Mouse (Mus musculus): ENCODE results near the gene Plscr4. TPM values are rescaled to one million over a fixed set of nuclear protein-coding genes. Genes with fewer than 3 reads are reported as not detected.

Gene Plscr4
- 1.3 and 1.4 TPM in 2 replicates for polyA plus RNA-seq (2015; fragmentation: Nextera tagmentation; extraction: Ambion mirVana)

DNA sequence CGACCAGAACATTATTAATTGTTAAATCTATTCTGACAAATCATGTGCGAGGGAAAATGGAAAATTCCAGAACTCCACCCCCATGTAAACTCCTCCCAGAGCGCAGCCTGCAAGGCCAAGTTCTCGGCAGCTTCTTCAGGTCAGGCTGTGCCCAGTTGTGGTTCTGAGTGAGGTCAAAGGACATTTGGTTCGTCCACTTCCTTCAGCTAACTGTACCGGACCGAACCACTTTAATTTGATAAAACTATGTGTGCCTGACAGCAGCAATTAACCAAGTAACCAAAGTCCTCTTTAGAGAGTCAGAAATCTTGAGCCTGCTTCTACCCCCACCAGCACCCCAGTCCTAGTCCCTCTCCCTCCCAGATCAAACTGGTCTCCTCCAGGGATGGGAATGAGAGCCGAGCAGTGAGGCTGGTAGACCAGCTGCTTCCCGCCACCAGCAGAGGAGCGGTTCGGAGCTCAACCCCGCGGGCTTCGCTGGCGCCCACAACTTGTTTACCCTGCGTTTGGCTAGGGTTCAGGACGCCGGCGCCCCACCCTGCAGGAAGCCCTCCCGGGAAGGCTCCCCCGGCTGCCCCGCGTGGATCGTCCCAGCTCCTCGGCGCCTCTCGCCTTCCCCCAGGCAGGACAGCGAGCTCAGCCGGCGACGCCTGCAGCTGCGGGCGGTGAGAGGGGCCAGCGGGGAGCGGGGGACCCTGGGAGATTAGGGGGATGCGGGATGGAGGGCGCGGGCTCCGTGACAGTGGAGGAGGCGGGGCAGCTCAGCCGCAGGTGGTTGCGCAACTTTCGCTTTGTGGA, at the start of gene Plscr4:
Plscr4 (plus strand) TSS at position 113 of the 798 bp plus-strand sequence.
- 11% methylated on average over 42 of the region's 43 CpGs for WGBS
- Histone ChIP-seq H3K27ac (ENCODE audit: low read length) (no peak within 1 kb of the TSS), H3K4me3 (replicated peaks; ENCODE audit: low read length) (peak within 1 kb of the TSS; percentile 66), H3K9ac (replicated peaks; ENCODE audit: low read depth, low read length) (peak within 1 kb of the TSS; percentile 75), H3K36me3 (ENCODE audit: control insufficient read depth, insufficient read depth) (no peaks in the 10 kb centered on the region), H3K27me3 (replicated peaks; ENCODE audit: control insufficient read depth, insufficient read depth, low read length) (no peaks in the 10 kb centered on the region), H3K4me1 (replicated peaks; ENCODE audit: control insufficient read depth, insufficient read depth, low read length) (peaks cover 6% of the 10 kb centered on the region), H3K9me3 (ENCODE audit: control insufficient read depth, low read length) (no peaks in the 10 kb centered on the region), H3K4me2 (ENCODE audit: low read length) (peak within 1 kb of the TSS; percentile 99)
- ATAC-seq: peak; percentile 96

GRCm38 (mm10) chr9:92410225-92410624, 46.9 kb upstream of the Plscr4 start:
- Histone ChIP-seq H3K36me3 (ENCODE audit: control insufficient read depth, insufficient read depth) (no peaks in the 10 kb centered on the region), H3K27ac (ENCODE audit: low read length) (no peak overlapping the region), H3K4me3 (replicated peaks; ENCODE audit: low read length) (no peak overlapping the region), H3K4me1 (replicated peaks; ENCODE audit: control insufficient read depth, insufficient read depth, low read length) (no peaks in the 10 kb centered on the region), H3K9me3 (ENCODE audit: control insufficient read depth, low read length) (no peaks in the 10 kb centered on the region), H3K9ac (replicated peaks; ENCODE audit: low read depth, low read length) (no peak overlapping the region), H3K4me2 (ENCODE audit: low read length) (no peak overlapping the region), H3K27me3 (replicated peaks; ENCODE audit: control insufficient read depth, insufficient read depth, low read length) (no peaks in the 10 kb centered on the region)
- no peak for ATAC-seq
- 95% methylated on average over 3 of the region's 3 CpGs for WGBS

DNA sequence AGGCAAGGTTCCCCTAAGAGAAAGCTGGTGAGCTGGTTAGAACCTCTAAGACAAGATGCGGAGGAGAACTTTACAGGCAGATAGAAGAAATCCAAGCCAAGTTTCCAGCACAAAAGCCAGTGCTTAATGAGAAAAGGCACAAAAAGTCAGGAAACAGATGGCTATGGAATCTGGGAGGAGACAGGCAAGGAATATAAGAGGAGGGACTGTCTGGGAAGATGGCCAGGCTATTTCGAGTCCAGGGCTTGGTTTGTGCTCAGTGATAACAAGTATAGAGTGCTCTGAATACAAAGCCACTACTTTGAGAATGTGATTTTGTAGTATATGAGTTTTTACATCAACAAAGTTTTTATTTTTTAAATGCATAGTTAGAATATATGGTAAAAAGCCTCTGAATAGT, 45.1 kb upstream of the Plscr4 start:
- Histone ChIP-seq H3K4me2 (ENCODE audit: low read length) (no peak overlapping the region), H3K9me3 (ENCODE audit: control insufficient read depth, low read length) (no peaks in the 10 kb centered on the region), H3K36me3 (ENCODE audit: control insufficient read depth, insufficient read depth) (no peaks in the 10 kb centered on the region), H3K27me3 (replicated peaks; ENCODE audit: control insufficient read depth, insufficient read depth, low read length) (no peaks in the 10 kb centered on the region), H3K27ac (ENCODE audit: low read length) (no peak overlapping the region), H3K4me3 (replicated peaks; ENCODE audit: low read length) (no peak overlapping the region), H3K4me1 (replicated peaks; ENCODE audit: control insufficient read depth, insufficient read depth, low read length) (no peaks in the 10 kb centered on the region), H3K9ac (replicated peaks; ENCODE audit: low read depth, low read length) (no peak overlapping the region)
- ATAC-seq: no peak
- WGBS: 79% methylated on average over 2 of the region's 2 CpGs

DNA sequence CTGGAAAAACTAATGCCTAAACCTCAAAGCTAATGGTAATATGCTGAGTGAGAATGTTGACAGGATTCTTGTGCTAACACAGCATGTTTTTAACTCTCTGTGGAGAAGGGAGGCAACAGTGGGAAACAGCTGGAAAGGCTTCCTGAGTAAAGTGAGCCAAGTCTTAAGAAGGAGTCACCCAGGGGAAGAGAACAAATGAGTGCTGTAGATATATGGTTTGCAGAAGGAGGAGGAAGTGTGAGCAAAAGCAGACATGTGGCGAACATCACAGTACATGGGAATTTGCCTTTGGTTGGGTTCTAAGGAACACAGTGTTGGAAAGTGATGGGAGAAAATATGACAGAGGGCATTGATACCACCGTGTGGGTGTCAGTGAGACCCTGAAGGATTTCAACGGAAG, 43.5 kb upstream of the Plscr4 start:
- Histone ChIP-seq H3K27ac (ENCODE audit: low read length) (no peak overlapping the region), H3K9me3 (ENCODE audit: control insufficient read depth, low read length) (no peaks in the 10 kb centered on the region), H3K4me3 (replicated peaks; ENCODE audit: low read length) (no peak overlapping the region), H3K4me1 (replicated peaks; ENCODE audit: control insufficient read depth, insufficient read depth, low read length) (no peaks in the 10 kb centered on the region), H3K36me3 (ENCODE audit: control insufficient read depth, insufficient read depth) (no peaks in the 10 kb centered on the region), H3K4me2 (ENCODE audit: low read length) (no peak overlapping the region), H3K9ac (replicated peaks; ENCODE audit: low read depth, low read length) (no peak overlapping the region), H3K27me3 (replicated peaks; ENCODE audit: control insufficient read depth, insufficient read depth, low read length) (no peaks in the 10 kb centered on the region)
- no peak for ATAC-seq
- WGBS: 90% methylated on average over 3 of the region's 3 CpGs

GRCm38 (mm10) chr9:92437781-92438180, 19.4 kb upstream of the Plscr4 start:
- Histone ChIP-seq H3K9ac (replicated peaks; ENCODE audit: low read depth, low read length) (no peak overlapping the region), H3K4me1 (replicated peaks; ENCODE audit: control insufficient read depth, insufficient read depth, low read length) (no peaks in the 10 kb centered on the region), H3K4me3 (replicated peaks; ENCODE audit: low read length) (no peak overlapping the region), H3K27ac (ENCODE audit: low read length) (no peak overlapping the region), H3K36me3 (ENCODE audit: control insufficient read depth, insufficient read depth) (no peaks in the 10 kb centered on the region), H3K4me2 (ENCODE audit: low read length) (no peak overlapping the region), H3K27me3 (replicated peaks; ENCODE audit: control insufficient read depth, insufficient read depth, low read length) (no peaks in the 10 kb centered on the region), H3K9me3 (ENCODE audit: control insufficient read depth, low read length) (no peaks in the 10 kb centered on the region)
- ATAC-seq: no peak

DNA sequence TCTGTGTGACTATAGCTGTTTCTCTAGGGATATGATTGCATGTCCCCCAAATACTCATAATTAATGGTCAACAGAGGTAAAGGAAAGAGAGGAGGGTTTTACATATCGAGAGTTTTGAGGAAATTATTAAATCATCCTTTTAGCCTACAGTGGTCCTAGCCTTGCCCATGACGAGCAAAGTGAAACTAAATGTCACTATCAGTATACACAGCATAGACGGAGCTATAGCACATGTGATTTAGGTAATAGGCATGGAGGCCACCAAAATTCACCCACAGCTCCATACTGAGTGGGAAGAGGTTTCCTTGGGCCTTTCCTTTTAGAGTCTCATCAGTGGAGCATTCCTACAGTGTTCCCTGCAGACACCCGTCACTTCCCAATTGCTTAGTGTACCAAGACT, 15.7 kb upstream of the Plscr4 start:
- 88% methylated on average over 4 of the region's 4 CpGs for WGBS
- no peak overlapping the region for H3K4me3 ChIP-seq (replicated peaks; ENCODE audit: low read length)
- no peaks in the 10 kb centered on the region for H3K36me3 ChIP-seq (ENCODE audit: control insufficient read depth, insufficient read depth)
- no peaks in the 10 kb centered on the region for H3K27me3 ChIP-seq (replicated peaks; ENCODE audit: control insufficient read depth, insufficient read depth, low read length)
- no peak overlapping the region for H3K9ac ChIP-seq (replicated peaks; ENCODE audit: low read depth, low read length)
- no peak overlapping the region for H3K4me2 ChIP-seq (ENCODE audit: low read length)
- no peak for ATAC-seq
- no peak overlapping the region for H3K27ac ChIP-seq (ENCODE audit: low read length)
- H3K9me3 ChIP-seq (ENCODE audit: control insufficient read depth, low read length): no peaks in the 10 kb centered on the region
- H3K4me1 ChIP-seq (replicated peaks; ENCODE audit: control insufficient read depth, insufficient read depth, low read length): no peaks in the 10 kb centered on the region

GRCm38 (mm10) chr9:92444536-92444935, 12.6 kb upstream of the Plscr4 start:
- ATAC-seq: no peak
- no peak overlapping the region for H3K4me2 ChIP-seq (ENCODE audit: low read length)
- H3K4me3 ChIP-seq (replicated peaks; ENCODE audit: low read length): no peak overlapping the region
- H3K27ac ChIP-seq (ENCODE audit: low read length): no peak overlapping the region
- H3K36me3 ChIP-seq (ENCODE audit: control insufficient read depth, insufficient read depth): no peaks in the 10 kb centered on the region
- H3K9me3 ChIP-seq (ENCODE audit: control insufficient read depth, low read length): no peaks in the 10 kb centered on the region
- H3K27me3 ChIP-seq (replicated peaks; ENCODE audit: control insufficient read depth, insufficient read depth, low read length): no peaks in the 10 kb centered on the region
- H3K4me1 ChIP-seq (replicated peaks; ENCODE audit: control insufficient read depth, insufficient read depth, low read length): no peaks in the 10 kb centered on the region
- no peak overlapping the region for H3K9ac ChIP-seq (replicated peaks; ENCODE audit: low read depth, low read length)

DNA sequence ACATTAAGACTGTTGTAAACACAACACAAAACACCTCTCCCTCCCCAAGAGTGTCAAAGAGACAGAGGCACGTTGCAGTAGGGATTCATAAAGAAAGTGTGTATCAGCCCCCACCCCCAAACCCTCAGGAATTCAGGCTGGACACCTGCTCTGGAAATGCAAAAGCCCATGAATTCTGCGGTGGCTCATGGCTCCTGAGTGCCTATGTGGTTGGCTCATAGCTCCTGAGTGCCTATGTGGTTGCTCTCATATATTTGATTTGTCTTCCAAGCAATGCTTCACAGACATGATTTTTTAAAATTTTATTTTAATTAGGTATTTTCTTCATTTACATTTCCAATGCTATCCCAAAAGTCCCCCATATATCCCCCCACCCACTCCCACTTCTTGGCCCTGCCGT, 568 bp upstream of the Plscr4 start:
- Histone ChIP-seq H3K4me1 (replicated peaks; ENCODE audit: control insufficient read depth, insufficient read depth, low read length) (peaks cover 6% of the 10 kb centered on the region), H3K9me3 (ENCODE audit: control insufficient read depth, low read length) (no peaks in the 10 kb centered on the region), H3K27me3 (replicated peaks; ENCODE audit: control insufficient read depth, insufficient read depth, low read length) (no peaks in the 10 kb centered on the region), H3K4me3 (replicated peaks; ENCODE audit: low read length) (no peak overlapping the region), H3K9ac (replicated peaks; ENCODE audit: low read depth, low read length) (no peak overlapping the region), H3K4me2 (ENCODE audit: low read length) (no peak overlapping the region), H3K36me3 (ENCODE audit: control insufficient read depth, insufficient read depth) (no peaks in the 10 kb centered on the region), H3K27ac (ENCODE audit: low read length) (no peak overlapping the region)
- 77% methylated on average over 3 of the region's 3 CpGs for WGBS
- no peak for ATAC-seq

- Histone ChIP-seq H3K9me3 (ENCODE audit: control insufficient read depth, low read length) (no peaks in the 10 kb centered on the region), H3K27me3 (replicated peaks; ENCODE audit: control insufficient read depth, insufficient read depth, low read length) (no peaks in the 10 kb centered on the region), H3K4me2 (ENCODE audit: low read length) (peak overlapping the region; percentile 99), H3K4me1 (replicated peaks; ENCODE audit: control insufficient read depth, insufficient read depth, low read length) (peaks cover 6% of the 10 kb centered on the region), H3K9ac (replicated peaks; ENCODE audit: low read depth, low read length) (peak overlapping the region; percentile 75), H3K36me3 (ENCODE audit: control insufficient read depth, insufficient read depth) (no peaks in the 10 kb centered on the region), H3K27ac (ENCODE audit: low read length) (no peak overlapping the region), H3K4me3 (replicated peaks; ENCODE audit: low read length) (peak overlapping the region; percentile 66)
- 1% methylated on average over 5 of the region's 5 CpGs for WGBS
- no peak; the same call in 1 of the 2 replicates for ATAC-seq
These were observed 858 bp downstream of the Plscr4 start for GRCm38 (mm10) chr9:92458059-92458402.

- no peak for ATAC-seq
- H3K4me3 ChIP-seq (replicated peaks; ENCODE audit: low read length): no peak overlapping the region
- no peak overlapping the region for H3K9ac ChIP-seq (replicated peaks; ENCODE audit: low read depth, low read length)
- no peaks in the 10 kb centered on the region for H3K9me3 ChIP-seq (ENCODE audit: control insufficient read depth, low read length)
- no peak overlapping the region for H3K27ac ChIP-seq (ENCODE audit: low read length)
- H3K27me3 ChIP-seq (replicated peaks; ENCODE audit: control insufficient read depth, insufficient read depth, low read length): no peaks in the 10 kb centered on the region
- no peaks in the 10 kb centered on the region for H3K36me3 ChIP-seq (ENCODE audit: control insufficient read depth, insufficient read depth)
- H3K4me1 ChIP-seq (replicated peaks; ENCODE audit: control insufficient read depth, insufficient read depth, low read length): peaks cover 6% of the 10 kb centered on the region
- no peak overlapping the region for H3K4me2 ChIP-seq (ENCODE audit: low read length)
- 94% methylated on average over 2 of the region's 2 CpGs for WGBS
These were observed 1.2 kb downstream of the Plscr4 start for GRCm38 (mm10) chr9:92458418-92458817.
